Mouse (Mus musculus) forebrain, embryonic 12.5 days (tissue): ENCODE results near the gene Plxna4. TPM values are rescaled to one million over a fixed set of nuclear protein-coding genes. Genes with fewer than 3 reads are reported as not detected.

Experiments used
- ATAC-seq: fragments of 200-750 bp; cut with Nextera tagmentation; 2 replicates; pipeline ENCODE4 v1.8.0; 2017; ENCODE audit warnings: moderate TSS enrichment; ENCODE audit not compliant: low FRiP score
- H3K27ac ChIP-seq: fragments of 300-500 bp; sonication (generic); 2 replicates; pipeline ENCODE4 v1.5.1; 2016; ENCODE audit warnings: mild to moderate bottlenecking
- H3K27me3 ChIP-seq: fragments of 300-500 bp; sonication (generic); 2 replicates; pipeline ENCODE4 v1.6.1; 2016; ENCODE audit warnings: mild to moderate bottlenecking
- H3K36me3 ChIP-seq: fragments of 300-500 bp; sonication (generic); replicated peaks from 2 replicates; pipeline ENCODE4 v1.6.1; 2016; ENCODE audit warnings: mild to moderate bottlenecking
- H3K4me1 ChIP-seq: fragments of 300-500 bp; sonication (generic); 2 replicates; pipeline ENCODE4 v1.6.1; 2016
- H3K4me2 ChIP-seq: fragments of 300-500 bp; sonication (generic); 2 replicates; pipeline ENCODE4 v1.6.1; 2016; ENCODE audit warnings: mild to moderate bottlenecking, moderate library complexity
- H3K4me3 ChIP-seq: fragments of 300-500 bp; sonication (generic); replicated peaks from 2 replicates; pipeline ENCODE4 v1.5.1; 2016; ENCODE audit warnings: mild to moderate bottlenecking
- H3K9ac ChIP-seq: fragments of 300-500 bp; sonication (generic); 2 replicates; pipeline ENCODE4 v1.6.1; 2016; ENCODE audit warnings: mild to moderate bottlenecking
- H3K9me3 ChIP-seq: fragments of 300-500 bp; sonication (generic); 2 replicates; pipeline ENCODE4 v1.6.1; 2016
- WGBS: fragments of 180-500 bp; shearing (Covaris S2); methylation state at CpG from one replicate; pipeline ENCODE4 v1.1.7; 2016; 5-methylcytosine and 5-hydroxymethylcytosine counted together
- polyA plus RNA-seq: library from polyadenylated mRNA; unstranded; fragments of >200 nt; fragmentation: Nextera tagmentation; extraction: Ambion mirVana; gene quantifications from 2 replicates; pipeline ENCODE4 v1.2.1, GENCODE M21; 2016

The Plxna4 gene
- polyA plus RNA-seq: 8.9 and 9.2 TPM in 2 replicates

DNA sequence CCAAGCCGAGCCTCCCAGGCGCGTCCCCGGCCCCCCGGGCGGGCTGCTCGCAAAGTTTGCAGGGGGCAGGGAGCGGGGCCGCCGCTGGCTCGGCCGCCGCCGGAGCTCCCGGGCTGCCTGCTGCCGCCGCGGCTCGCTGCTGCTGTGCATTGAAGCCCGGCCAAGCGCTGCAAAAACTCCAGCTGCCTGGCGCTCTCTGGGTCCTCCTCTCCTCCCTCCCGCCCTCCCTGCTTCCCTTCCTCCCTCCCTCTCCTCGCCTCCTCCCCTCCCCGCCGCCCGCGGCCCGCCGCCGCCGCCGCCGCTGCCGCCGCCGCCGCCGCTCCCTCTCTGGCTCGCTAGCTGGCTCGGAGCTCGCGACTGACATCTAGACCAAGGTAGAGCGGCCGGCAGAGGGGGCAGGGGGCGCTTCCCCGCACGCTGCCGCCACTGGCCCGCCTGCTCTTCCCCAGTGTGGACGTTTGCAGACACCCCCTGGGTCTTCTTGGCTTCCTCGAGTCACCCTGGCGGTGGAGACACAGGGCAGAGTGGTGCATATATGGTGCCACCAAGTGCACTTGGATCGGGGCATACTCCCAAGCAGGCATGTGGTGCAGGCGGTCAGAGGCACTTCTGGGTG, at the start of gene Plxna4:
Gene Plxna4 (minus strand): TSS at position 137 of the 616 bp plus-strand sequence.
- Histone ChIP-seq H3K27me3 (peaks cover 78% of the 10 kb centered on the region), H3K4me2 (peak within 1 kb of the TSS; percentile 96), H3K9ac (peak within 1 kb of the TSS; percentile 86), H3K4me3 (peak within 1 kb of the TSS; percentile 90), H3K36me3 (no peaks in the 10 kb centered on the region), H3K4me1 (peaks cover 37% of the 10 kb centered on the region), H3K27ac (peak within 1 kb of the TSS; percentile 84), H3K9me3 (no peaks in the 10 kb centered on the region)
- ATAC-seq: peak; percentile 73
- WGBS: 2% methylated on average over 16 of the region's 55 CpGs

DNA sequence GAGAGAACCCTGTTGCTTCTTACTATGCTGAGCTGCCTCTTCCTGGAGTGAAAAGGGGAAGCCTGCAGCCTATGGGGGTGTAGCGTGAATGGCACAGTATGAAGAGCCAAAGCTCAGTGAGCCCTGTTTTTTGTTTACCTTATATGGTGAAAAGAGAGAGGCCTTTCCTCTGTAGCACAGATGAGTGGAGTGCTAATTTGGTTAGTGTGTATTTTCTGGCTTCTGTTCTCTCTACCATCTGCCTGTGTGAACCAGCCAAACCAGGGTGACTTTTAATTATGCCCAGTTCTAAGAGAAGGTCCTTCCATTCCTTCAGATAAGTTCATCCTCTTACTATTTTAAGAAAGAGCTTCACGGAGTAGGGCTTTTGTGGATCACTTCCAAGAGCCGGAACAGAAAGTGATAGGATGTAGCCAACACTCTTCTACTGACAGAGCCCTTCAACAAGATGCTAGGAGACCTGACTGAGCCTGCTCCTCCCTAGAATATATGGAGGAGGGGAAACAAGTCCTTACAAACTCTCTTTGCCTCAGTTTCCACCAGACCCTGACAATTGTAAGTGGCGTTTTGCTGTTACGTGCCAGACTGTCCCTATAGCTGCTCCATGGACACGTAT, 49.7 kb upstream of the Plxna4 start:
- Histone ChIP-seq H3K4me3 (no peak overlapping the region), H3K9me3 (no peaks in the 10 kb centered on the region), H3K27me3 (no peaks in the 10 kb centered on the region), H3K4me1 (no peaks in the 10 kb centered on the region), H3K36me3 (no peaks in the 10 kb centered on the region), H3K27ac (no peak overlapping the region), H3K4me2 (no peak overlapping the region), H3K9ac (no peak overlapping the region)
- 86% methylated on average over 6 of the region's 6 CpGs for WGBS
- ATAC-seq: no peak

DNA sequence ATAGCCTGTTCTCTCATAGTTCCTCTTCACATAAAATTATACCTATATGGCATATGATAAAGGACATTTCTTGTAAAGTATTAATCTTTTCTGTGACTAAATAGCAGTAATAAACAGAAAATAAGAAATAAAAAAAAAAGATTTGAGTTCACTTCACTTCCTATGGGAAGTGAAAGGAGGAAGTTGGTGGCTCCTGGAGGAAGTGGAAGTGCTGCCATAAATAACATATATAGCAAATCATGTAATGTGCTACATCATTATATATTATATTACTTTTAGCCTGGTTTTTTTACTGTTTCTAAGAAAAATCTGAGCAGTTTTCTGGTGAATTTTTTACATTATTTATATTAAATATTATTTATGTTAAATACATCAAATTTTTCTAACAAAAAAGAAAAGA, 22.7 kb upstream of the Plxna4 start:
- Histone ChIP-seq H3K27ac (no peak overlapping the region), H3K36me3 (no peaks in the 10 kb centered on the region), H3K4me1 (peaks cover under 1% of the 10 kb centered on the region; the same call in 1 of the 2 replicates), H3K9ac (no peak overlapping the region), H3K9me3 (no peaks in the 10 kb centered on the region), H3K27me3 (no peaks in the 10 kb centered on the region), H3K4me2 (no peak overlapping the region), H3K4me3 (no peak overlapping the region)
- no peak for ATAC-seq

DNA sequence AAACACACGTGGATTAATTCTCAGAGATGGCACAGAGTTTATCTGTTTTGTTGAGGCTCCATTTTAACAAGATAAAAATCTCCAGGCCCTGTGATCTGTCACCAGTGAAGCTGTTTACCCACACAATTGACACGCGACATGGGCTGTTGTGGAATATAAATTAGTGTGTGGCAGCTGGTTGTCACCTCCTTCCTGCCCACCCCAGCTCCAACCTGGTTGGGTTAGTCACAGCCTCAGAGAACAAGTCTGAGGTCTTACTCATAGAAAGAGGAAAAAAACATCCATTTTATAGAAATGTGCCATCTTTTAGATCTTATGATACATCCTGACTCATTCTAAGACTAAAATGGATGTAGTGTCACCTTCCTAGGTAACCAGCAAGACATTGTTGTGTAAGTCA, 18.8 kb upstream of the Plxna4 start:
- Histone ChIP-seq H3K4me3 (no peak overlapping the region), H3K9me3 (no peaks in the 10 kb centered on the region), H3K27me3 (no peaks in the 10 kb centered on the region), H3K4me1 (peaks cover 4% of the 10 kb centered on the region; the same call in 1 of the 2 replicates), H3K4me2 (no peak overlapping the region), H3K9ac (no peak overlapping the region), H3K36me3 (no peaks in the 10 kb centered on the region), H3K27ac (no peak overlapping the region)
- 73% methylated on average over 3 of the region's 3 CpGs for WGBS
- ATAC-seq: no peak

DNA sequence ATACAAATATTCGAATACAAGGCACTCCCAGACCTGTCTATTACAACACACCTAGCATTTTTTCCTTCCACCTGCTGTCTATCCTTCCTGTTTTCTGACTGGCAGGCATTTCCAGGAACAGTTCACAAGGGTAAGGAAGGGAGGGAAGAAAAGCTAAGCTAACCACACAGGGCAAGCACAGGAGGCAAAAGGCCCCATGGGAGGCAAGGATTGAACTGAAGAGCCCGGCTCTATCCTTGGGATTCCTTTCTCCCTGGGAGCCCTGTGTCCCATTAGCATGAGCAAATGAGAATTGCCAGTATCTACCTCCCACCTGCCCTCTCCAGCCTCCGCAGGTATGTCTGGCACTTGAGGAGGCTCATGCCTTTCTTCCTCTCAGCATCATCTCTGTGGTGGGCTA, 17.6 kb upstream of the Plxna4 start:
- ATAC-seq: no peak
- Histone ChIP-seq H3K36me3 (no peaks in the 10 kb centered on the region), H3K27me3 (no peaks in the 10 kb centered on the region), H3K9ac (no peak overlapping the region), H3K4me2 (no peak overlapping the region), H3K4me1 (peaks cover 4% of the 10 kb centered on the region; the same call in 1 of the 2 replicates), H3K9me3 (no peaks in the 10 kb centered on the region), H3K4me3 (no peak overlapping the region), H3K27ac (no peak overlapping the region)
- 31% methylated on average over 3 of the region's 3 CpGs for WGBS

DNA sequence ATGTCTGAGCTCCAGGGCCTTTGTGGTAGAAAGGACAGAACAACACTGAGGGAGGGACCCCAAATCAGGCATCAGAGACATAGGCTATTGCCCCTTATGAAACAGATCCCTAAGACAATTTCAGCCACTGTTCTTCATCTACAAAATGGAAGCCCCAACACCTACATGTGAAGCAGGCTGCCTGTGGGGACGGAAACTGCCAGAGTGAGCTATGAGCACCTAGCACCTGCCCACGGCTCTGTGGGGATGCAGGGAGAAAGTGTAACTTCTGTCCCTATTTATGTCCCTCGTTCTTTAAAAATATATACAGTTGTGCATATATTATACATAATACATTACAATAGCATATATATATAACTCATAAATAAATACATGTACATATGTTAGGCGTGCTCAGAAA, 16.9 kb upstream of the Plxna4 start:
- Histone ChIP-seq H3K27ac (no peak overlapping the region), H3K9me3 (no peaks in the 10 kb centered on the region), H3K4me2 (no peak overlapping the region), H3K4me1 (peaks cover 4% of the 10 kb centered on the region; the same call in 1 of the 2 replicates), H3K4me3 (no peak overlapping the region), H3K9ac (no peak overlapping the region), H3K36me3 (no peaks in the 10 kb centered on the region), H3K27me3 (no peaks in the 10 kb centered on the region)
- no peak for ATAC-seq
- 85% methylated on average over 4 of the region's 4 CpGs for WGBS

DNA sequence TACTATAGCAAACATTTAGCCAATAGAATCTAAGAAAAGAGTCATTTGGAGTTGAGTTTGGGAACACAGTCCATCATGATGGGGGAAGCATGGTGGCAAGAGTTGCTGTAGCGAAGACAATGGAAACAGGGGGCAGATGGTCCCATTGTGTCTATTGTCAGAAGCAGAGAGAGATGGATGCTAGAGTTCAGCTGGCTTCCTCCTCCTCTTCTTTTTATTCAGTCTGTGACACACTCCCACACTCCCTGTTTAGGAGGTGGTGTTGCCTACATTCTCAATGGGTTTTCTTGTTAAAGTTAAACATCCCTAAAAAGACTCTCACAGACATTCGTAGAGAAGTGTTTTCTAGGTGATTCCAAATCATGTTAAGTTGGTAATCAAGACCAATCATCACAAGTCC, 14.1 kb upstream of the Plxna4 start:
- Histone ChIP-seq H3K27ac (no peak overlapping the region), H3K4me3 (no peak overlapping the region), H3K9ac (no peak overlapping the region), H3K4me1 (peaks cover 4% of the 10 kb centered on the region; the same call in 1 of the 2 replicates), H3K27me3 (no peaks in the 10 kb centered on the region), H3K9me3 (no peaks in the 10 kb centered on the region), H3K36me3 (no peaks in the 10 kb centered on the region), H3K4me2 (no peak overlapping the region)
- whole genome bisulfite sequencing: 86% methylated on average over 2 of the region's 2 CpGs
- no peak for ATAC-seq

DNA sequence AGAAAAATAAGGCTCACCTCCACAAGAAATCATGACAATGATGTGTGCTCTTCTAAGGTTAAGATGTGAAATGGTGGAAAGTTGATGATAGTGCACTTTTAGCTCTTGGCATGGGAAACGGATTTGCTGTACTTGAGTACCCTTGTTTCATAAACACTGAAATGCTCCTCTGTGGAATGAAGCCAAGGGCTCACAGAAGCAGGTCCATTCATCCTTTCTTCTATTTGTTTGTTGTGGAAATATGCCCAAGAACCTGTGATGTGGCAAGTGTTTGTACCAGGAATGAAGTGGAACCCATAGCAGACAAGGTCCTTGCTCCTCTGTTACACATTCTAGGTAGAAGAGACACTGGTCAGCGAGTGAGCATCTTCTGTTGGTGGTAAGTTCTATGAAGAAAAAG, 13.3 kb upstream of the Plxna4 start:
- 80% methylated on average over 2 of the region's 2 CpGs for WGBS
- no peaks in the 10 kb centered on the region for H3K27me3 ChIP-seq

DNA sequence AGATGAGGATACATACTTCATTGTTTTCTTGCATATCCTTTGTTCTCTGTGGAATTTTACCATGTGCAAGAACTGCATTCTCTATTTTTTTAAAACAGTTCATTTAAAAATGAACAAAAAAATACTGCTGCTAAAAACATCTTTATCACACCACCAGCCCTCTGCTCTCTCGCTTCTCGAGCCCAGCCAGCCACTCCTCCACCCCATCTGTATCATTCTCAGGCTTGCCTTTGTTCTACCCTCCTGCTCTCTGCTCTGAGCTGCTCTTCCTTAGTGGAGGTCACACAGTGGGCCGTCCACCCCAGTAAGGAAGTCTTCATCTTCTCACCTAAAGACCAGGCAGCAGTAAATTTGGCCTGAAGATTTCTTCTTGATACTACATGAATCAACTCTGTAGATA, 7.6 kb upstream of the Plxna4 start:
- Histone ChIP-seq H3K4me3 (no peak overlapping the region), H3K9me3 (no peaks in the 10 kb centered on the region), H3K9ac (no peak overlapping the region), H3K4me1 (no peaks in the 10 kb centered on the region), H3K27me3 (peaks cover 15% of the 10 kb centered on the region), H3K27ac (no peak overlapping the region), H3K4me2 (no peak overlapping the region), H3K36me3 (no peaks in the 10 kb centered on the region)
- 55% methylated on average over 3 of the region's 3 CpGs for WGBS
- ATAC-seq: no peak

More for the DNA sequence above, 13.3 kb upstream of the Plxna4 start:
- H3K9me3 ChIP-seq: no peaks in the 10 kb centered on the region
- ATAC-seq: no peak
- no peaks in the 10 kb centered on the region for H3K36me3 ChIP-seq
- no peak overlapping the region for H3K27ac ChIP-seq
- H3K4me1 ChIP-seq: peaks cover 4% of the 10 kb centered on the region; the same call in 1 of the 2 replicates
- H3K4me3 ChIP-seq: no peak overlapping the region
- H3K4me2 ChIP-seq: no peak overlapping the region
- H3K9ac ChIP-seq: no peak overlapping the region

DNA sequence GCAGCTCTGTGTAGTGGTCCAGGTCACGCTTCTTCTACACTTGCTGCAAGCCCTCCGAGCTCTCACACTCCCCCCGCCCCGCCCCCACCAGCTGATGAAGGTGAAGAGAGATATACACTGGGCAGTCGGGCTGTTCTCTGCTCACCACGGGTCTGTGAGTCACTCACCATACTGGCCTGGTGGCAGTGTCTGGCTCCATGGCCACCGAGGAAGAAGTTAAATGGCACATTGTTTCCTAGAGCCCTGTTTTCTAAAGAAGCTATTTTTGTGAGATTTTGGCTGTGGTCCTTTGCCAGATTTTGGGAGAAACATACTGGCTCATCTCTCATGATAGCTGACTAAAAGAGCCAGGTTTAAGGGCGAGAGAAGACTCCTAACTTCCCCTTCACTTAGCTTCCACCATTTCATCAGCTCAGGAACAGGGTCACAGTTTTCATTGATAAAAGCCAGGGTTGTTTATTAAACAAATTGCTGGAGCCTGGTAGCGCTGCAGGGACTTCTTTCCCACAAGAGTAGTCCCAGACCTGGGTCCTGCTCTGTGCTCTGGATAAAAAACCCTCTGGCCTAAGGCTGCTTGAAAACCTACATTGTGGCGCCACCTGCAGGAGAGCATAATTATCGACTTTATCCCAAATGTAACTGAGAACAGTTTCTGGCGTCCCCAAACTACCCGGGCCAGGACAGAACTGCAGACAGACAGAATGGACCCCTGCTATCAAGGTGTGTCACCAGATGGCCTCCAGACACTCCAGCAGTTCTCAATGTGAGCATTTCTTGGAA, 3.2 kb upstream of the Plxna4 start:
- WGBS: 33% methylated on average over 13 of the region's 13 CpGs
- Histone ChIP-seq H3K27ac (no peak overlapping the region), H3K27me3 (peaks cover 51% of the 10 kb centered on the region), H3K9me3 (no peaks in the 10 kb centered on the region), H3K4me3 (no peak overlapping the region), H3K36me3 (no peaks in the 10 kb centered on the region), H3K4me1 (peaks cover 11% of the 10 kb centered on the region), H3K4me2 (no peak overlapping the region), H3K9ac (no peak overlapping the region)
- ATAC-seq: no peak

DNA sequence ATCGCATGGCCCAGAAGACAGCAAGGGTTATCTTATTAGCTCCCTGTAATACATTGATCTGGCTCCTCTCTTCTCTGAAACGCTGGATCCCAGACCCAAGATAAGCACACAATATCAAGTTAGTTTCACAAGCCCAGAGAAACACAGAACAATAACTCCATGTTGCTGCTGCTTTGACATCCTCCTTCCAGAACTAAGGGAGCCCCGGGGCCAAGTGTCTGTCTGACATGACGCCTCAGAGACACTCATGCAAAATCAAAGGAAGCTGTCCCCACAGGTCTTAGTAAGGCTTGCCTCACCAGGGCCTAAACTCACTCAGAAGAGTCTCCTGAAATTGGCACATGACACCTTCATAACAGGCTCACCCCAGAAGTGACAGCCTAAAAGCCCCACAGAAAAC, 1.6 kb upstream of the Plxna4 start:
- H3K4me1 ChIP-seq: peaks cover 24% of the 10 kb centered on the region
- H3K27ac ChIP-seq: no peak overlapping the region
- peaks cover 66% of the 10 kb centered on the region for H3K27me3 ChIP-seq
- H3K9me3 ChIP-seq: no peaks in the 10 kb centered on the region
- H3K4me3 ChIP-seq: no peak overlapping the region
- ATAC-seq: no peak
- no peaks in the 10 kb centered on the region for H3K36me3 ChIP-seq
- H3K4me2 ChIP-seq: no peak overlapping the region
- WGBS: 70% methylated on average over 4 of the region's 4 CpGs
- no peak overlapping the region for H3K9ac ChIP-seq

DNA sequence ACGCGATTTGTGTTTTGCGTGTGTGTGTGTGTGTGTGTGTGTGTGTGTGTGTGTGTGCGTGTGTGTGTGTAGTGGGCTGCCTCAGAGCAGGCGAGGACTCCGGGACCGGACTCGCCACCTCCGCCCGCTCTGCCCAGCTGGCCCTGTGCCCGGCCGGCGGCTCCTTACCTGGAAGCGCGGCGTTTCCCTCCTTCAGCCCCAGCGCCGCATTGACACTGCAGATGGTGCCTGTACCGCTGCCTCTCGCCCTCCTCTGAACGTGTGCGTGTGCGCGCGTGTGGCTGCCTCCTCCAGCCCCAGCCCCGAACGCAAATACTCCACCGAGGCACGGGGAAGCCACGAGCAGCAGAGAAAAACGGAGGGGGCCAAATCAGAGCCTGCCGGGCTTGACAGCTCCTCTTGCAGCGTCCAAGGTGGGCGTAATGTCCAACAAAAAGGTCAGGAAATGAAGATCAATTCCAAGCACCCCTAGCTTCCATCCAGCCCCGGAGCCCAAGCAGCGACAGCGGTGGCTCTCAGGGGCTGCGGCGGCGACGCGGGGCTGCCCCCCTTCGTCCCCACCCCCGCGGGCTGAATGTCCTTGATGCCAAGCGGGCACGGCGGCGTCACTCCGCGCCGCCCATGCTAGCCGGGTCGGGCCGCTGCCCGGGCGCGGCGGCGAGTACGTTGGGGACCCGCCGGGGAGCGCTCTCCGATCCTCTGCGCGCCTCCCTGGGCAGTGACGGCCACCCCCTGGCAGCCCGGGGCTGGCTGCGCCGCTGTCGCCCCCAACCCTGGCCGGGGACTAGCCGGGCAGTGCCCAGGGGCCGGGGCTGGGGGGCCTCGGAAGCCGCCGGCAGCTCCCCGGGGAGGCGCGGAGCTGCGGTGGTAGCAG, 619 bp downstream of the Plxna4 start:
- Histone ChIP-seq H3K9me3 (no peaks in the 10 kb centered on the region), H3K4me2 (peak overlapping the region; percentile 96), H3K36me3 (no peaks in the 10 kb centered on the region), H3K4me3 (peak overlapping the region; percentile 90), H3K27ac (peak overlapping the region; percentile 84), H3K4me1 (peaks cover 41% of the 10 kb centered on the region), H3K27me3 (peaks cover 78% of the 10 kb centered on the region), H3K9ac (peak overlapping the region; percentile 86)
- WGBS: under 1% methylated on average over 78 of the region's 82 CpGs
- peak; percentile 58 for ATAC-seq
